Mouse (Mus musculus): ENCODE measurements around the gene Cxcl14. TPM values are rescaled to one million over a fixed set of nuclear protein-coding genes. Genes with fewer than 3 reads are reported as not detected.

Cxcl14 gene
- total RNA-seq (2015), result 0.14 and 0.78 TPM in 2 replicates
- total RNA-seq (2017), result 0.11 and 0.28 TPM in 2 replicates

DNA sequence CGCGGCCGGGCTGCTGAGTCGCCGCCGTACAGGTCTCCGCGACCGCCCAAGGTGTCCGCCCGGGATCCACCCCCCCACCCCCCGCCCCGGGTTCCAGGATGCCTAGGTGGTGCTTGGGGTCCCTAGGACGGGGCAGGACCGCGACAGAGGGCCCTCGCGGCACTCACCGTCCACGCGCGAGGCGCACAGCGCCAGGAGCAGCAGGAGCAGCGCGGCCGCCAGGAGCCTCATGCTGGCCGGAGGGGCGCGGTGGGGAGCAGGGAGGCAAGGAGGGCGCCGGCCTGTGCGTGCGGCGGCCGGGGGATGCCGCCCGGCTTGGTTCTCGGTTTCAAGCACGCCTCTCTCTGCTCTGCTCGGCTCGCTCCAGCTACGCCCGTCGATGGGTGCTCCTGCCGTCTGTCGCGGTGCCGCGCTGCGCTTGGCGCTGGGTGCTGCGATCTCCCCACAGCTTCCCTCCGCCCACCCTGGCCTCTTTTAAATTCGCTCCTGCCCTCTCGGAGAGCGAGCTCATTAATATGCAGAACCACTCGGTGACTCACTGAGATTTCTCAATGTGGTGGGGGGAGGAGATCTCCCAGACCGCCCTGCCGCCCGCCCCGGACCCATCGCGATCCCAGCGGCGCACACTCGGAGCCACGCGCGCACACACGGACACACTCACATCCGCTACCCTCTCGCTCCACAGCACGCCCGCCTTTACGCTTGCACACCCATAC is at the start of gene Cxcl14:
TSS of gene Cxcl14 (minus strand) at position 609 of the 716 bp plus-strand sequence.
- no peak for ATAC-seq (ENCODE audit: poor library complexity, severe bottlenecking)

DNA sequence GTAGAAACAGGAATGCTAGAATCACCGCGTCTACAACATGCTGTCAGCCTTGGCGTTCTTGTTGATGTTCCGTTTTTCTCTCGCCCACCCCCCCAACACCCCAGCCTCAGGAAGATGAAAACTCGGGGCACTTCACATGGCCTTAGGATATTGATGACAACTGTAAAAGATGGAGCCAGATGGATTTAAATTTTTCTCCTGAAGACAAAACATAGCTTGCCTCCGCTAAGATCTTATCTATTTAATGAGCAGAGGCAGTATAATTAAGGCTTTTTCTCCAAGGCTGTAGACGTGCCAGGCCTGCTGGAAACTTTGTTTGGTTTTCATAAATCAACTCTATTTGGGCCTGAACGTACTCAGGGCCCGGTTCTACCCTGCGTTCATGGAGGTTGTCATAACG is 48.0 kb upstream of the Cxcl14 start:
- ATAC-seq (ENCODE audit: poor library complexity, severe bottlenecking), result no peak

DNA sequence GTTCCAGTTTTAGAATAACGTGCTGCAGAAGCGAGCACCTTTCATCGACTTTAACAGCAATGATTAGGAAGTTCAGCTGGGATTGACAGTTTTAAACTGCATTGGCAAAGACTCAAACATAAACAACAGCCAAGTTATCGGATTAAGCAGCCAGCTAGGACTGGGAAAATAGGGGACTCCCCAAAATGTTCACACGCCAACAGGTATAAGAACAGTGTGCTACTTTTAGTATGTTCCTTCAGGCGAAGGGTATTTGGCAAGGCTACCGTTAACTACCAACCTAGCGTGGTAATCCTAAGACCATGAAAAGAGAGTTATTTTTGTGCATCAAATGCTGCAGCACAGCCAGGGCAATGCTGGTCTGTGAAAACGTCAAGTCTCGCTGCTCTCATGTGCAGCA is 46.1 kb upstream of the Cxcl14 start:
- no peak for ATAC-seq (ENCODE audit: poor library complexity, severe bottlenecking)

DNA sequence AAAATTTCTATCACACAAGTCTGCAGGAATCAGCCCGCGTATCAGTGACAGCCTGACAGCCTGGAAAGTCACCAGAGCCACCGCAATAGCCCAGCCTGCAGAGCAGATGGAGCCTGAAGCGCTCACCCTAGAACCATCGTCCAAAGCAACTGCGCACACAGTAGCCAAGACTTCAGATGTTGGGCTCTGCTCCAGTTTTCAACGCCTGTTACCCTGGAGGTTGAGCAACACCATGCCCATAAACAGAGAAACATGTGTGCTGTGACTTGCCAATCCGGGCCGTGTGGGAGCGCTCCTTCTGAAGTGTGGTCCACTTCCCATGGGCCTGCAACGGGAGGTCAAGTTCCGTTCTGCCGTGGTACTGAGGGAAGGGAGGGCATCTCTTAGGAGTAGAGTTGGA is 44.2 kb upstream of the Cxcl14 start:
- ATAC-seq (ENCODE audit: poor library complexity, severe bottlenecking), result no peak

DNA sequence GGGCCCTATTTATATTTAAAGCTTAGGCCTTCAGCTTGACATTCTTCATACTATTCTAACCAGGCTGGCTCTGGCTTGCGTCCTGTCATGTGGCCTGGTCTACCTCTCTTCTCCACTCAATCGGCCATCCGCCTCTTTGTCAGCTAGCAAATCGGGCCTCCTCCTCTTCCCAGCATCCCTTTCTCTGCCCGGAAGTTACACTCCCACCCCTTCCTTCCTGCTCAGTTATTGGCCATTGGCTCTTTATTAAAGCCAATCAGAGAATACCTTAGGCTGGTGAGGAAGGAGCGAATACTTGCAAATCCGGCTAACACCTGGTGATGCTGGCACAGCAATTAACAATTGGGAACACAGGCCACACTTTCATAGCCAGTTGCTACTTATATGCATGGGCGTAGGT is 43.5 kb upstream of the Cxcl14 start:
- no peak for ATAC-seq (ENCODE audit: poor library complexity, severe bottlenecking)

DNA sequence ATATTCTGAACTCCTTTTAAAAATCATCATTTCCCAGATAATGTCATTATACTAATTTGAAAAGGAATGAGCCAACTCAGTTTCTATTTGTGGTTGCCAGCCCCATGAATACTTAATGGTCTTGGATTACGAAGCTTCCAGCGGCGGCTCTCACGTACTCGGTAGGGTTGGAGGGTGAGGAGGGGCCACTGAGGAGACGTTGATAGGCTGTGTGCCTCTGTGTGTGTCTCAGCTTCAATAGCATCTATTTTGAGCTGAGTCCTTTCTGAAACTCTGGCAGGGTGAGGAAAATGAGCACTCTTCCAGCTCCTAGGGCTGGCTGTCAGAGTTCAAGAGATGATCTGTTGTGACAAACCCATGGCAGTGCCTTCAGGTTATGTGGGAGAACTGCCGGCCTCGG is 40.6 kb upstream of the Cxcl14 start:
- no peak for ATAC-seq (ENCODE audit: poor library complexity, severe bottlenecking)

DNA sequence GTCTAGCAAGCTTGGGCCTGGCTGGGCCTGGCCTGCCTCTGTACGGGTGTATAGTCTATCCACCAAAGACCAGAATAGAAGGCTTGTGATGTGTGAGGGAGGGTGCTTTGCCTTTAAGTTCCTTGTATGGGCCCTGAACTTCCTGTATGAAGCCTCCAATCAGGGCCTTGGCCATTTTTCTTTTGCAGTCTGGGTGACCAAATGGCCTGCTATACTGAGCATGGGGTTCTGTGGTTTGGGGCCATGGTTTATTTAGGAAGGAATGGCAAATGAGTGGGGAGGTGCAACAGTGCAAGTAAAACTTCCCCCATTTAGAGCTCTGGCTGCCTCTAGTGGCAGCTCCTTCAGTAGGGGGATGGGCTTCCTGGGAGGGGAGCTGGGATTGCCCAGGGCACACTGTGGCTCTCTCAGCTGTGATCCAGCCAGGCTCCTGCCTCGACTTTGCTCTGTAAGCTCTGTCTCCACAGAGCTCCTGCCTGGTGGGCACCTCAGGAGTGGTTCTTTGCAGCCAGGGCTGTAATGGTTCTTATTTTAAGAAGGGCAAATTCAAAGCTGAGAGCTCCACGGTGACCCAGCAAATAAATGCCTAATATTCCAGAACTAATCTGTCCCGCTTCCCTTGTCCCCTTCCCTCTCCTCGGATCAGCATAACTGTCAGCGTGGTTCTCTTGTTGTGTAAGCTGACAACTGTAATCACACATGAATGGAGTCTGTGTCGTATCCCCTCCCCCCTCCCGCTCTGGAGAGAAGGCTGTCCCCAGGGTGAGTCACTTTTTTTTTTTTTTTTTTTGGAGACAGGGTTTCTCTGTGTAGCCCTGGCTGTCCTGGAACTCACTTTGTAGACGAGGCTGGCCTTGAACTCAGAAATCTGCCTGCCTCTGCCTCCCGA is 38.7 kb upstream of the Cxcl14 start:
- no peak for ATAC-seq (ENCODE audit: poor library complexity, severe bottlenecking)

DNA sequence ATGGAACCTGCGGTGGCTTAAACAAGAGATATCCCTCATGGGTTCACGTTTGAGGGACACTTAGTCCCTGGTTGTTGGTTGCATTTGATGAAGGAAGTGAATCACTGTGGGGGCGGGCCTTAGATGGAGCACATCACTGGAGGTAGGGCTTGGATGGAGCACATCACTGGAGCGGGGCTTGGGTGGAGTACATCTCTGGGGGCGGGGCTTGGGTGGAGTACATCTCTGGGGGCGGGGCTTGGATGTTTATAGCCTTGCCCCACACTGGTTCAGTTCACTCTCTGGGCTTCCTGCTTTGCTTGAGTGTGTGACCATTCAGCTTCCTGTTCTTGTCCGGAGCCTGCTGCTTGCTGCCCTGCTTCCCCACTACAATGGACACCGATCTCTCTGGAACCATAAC is 37.9 kb upstream of the Cxcl14 start:
- no peak for ATAC-seq (ENCODE audit: poor library complexity, severe bottlenecking)

DNA sequence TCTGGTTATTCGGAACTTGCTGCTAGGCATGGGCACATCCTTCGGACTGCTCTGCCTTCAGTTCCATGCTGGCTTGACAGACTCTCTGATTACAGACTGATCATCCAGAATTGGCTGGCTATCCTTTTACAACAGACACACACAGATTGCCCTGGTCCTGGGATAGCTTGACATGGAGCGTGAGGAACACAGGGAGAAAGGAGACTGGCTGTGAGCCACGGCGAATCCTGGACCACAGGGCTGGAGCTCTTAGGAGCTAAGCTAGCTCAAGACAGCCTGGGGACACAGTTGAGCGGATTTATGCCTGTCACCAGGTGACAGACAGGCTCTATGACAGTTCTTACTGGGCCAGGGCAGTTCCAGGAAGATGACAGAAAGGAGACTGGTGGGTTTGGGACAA is 36.0 kb upstream of the Cxcl14 start:
- no peak for ATAC-seq (ENCODE audit: poor library complexity, severe bottlenecking)

DNA sequence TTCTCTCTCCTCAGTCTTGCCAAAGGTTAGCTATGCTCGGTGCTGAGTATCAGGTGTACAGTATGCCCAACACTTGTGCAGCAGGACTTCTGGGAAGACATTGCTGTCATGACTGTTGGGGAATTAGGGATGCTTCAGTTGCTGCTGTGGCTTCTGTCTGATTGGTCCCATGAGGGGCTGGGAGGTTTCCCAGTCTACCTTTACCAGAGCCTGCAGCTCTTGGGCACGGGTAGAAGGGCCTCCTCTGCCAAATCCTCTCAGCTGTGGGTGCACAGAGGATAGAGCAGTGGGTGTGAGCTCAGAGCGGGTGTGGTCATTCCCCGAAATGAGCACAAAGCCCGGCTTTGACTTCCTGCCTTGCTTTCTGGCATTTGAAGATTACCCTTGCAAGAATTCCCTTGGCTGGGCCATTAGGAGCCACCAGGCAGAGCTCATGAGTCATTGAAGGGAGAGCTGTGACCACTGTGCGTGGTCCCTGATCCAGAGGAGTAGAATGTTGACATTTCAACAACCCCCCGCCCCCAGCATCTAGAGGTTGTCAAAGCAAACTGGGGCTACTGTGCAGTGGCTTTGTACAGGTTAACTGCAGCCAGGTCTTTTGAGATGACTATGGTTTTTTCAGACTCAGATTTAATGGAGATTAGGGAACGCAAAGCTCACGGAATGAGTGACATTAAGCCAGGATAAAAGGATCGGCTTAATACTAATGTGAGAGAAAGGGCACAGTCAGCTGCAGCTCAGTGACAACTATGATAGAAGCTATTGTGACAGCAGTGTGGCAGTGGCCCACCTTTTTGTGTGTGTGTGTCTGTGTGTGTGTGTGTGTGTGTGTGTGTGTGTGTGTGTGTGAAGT is 34.5 kb upstream of the Cxcl14 start:
- ATAC-seq (ENCODE audit: poor library complexity, severe bottlenecking), result no peak

DNA sequence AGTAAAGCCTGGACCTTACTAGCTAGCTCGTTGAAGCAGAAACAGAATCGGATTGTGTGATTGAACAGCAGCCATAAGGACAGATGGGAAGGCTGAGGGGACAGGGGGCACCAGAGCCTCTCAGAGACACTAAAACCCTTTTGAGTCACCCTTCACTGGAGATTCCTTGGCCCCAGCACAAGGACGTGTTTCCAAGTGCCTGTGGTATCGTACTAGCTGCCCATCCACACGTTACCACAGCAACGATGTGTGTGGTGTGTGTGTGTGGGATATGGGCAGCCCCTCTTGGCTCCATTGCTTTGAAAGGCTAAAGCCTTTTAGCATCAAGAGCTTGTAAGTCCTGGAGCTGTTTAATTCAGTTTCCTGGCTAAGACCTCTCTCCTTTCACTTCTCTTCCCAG is 33.4 kb upstream of the Cxcl14 start:
- ATAC-seq (ENCODE audit: poor library complexity, severe bottlenecking), result no peak

DNA sequence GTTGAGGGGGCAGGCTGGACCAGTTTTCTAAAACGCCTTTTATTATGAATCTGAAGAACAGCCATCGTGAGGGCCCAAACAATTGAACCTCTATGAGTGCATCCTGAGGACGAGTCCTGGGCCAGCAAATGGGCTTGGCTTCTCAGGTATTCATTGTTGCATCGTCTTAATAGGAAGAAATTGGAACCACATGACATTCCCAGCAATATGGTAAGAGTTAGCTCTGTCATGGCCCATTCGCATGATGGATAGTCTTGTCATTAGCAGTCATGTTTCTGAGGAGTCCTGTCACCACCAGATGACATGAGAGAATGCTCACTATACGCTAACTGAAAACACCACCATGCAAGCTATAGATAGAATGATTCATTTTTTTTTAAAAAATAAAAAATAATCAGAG is 32.8 kb upstream of the Cxcl14 start:
- no peak for ATAC-seq (ENCODE audit: poor library complexity, severe bottlenecking)

DNA sequence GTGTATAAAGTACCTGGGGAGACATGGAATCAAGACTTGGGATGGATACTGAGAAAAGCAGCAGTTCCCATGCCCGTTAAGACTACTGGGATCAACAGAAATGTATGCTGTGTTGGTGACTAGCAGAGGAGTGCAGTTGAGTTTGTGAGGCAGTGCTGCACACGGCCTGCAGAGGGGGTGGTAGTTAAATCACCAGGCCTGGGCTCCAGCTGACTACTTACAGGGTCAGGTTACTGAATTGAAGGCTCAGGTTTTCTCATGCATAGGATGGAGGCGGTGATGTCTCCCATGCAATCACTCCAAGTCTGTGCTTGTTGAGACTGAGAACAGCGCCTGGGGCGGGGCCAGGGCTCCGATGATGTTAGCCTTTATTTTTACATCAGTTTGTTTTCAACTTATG is 31.4 kb upstream of the Cxcl14 start:
- no peak for ATAC-seq (ENCODE audit: poor library complexity, severe bottlenecking)

DNA sequence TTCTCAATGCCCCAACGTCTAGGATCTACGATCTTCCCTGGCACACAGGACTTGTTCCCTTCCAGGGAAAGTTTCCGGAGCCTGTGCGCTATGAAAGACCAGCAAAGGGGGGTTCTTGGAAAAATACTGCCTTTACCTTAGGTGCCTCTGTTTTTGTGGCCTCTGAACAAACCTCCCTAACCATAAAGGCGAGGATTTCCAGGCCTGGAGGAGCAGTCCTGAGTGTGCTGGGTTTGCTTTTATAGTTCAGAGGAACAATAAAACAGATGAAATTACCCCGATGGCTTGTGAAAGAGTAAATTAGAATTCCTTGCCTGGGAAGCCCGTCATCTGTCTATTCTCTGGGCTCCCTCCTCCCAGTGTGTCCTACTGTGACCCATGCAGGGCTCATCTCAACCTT is 25.3 kb upstream of the Cxcl14 start:
- ATAC-seq (ENCODE audit: poor library complexity, severe bottlenecking), result no peak

DNA sequence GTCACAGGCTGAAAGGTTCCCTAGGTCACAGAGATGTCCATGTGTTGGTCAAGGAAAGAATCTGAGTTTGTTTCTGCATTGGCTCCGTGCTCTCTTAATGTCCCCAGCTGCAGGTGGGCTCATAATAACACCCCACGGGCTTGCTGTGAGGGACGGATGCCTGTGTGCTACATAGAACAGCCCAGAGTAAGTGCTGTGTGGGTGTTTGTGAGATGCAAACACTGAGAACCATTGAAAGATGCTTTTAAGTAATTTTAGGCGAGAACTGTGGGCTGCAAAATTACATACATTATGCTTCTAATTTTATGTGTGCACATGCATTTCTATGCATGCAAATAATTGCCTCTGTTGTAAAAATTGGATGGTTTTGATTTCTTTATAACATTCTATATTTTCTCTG is 20.6 kb upstream of the Cxcl14 start:
- no peak for ATAC-seq (ENCODE audit: poor library complexity, severe bottlenecking)

DNA sequence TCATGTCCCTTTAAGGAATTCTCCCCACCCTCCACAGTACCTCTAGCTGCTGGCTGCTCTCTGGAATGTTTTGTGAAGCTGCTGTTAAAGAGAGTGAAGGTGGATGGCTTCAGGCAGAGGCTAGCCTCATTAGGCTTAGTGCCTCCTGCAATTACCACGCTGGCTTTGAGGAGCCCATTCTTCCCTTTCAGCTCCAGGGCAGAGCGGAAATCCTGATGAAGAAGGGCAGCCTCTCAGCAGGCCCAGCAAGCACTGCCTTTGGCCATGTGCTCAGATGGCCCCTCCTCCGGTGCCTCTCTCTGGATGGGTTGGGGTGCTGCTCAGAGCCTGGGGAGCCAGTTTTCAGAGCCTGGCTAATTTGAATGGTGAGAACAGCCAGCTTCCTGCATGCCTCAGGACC is 18.9 kb upstream of the Cxcl14 start:
- ATAC-seq (ENCODE audit: poor library complexity, severe bottlenecking), result no peak

DNA sequence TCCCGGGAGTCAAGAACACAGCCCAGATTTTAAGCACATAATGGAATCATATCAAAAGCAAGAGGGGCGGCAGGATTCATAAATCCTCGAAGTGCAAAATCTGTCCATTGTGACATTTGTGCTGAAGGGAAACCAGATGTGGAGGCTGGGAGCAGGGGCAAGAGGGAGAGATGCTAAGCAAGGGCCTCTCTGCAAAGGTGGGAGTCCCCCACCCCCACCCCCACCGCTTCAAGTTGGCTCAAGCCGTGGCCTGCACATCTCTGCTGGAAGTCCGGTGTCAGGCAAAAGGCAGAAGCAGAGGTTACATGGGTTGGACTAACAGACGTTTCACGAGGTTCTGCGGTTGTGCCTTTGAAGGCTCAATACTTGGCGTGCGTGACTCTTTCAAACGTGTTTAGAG is 8.7 kb upstream of the Cxcl14 start:
- no peak for ATAC-seq (ENCODE audit: poor library complexity, severe bottlenecking)

DNA sequence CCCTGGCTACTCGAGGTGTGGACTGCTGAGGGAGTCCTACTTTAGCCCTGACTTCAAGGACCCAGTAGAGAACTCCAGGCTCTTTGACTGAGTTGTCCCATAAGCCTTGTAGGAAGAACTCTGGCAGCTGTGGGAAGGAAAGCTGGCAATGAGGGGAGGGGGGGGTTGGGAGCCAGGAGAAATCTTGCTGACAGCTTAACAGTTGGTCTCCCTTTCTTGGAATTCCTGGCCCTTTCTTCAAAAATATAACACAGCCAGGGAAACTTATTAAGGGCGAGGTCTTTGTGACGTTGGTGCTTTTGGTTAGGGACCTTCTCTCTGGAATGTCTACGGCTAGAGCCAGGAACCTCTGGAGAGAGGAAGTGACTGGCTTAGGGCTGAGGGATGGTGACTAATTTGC is 8.1 kb upstream of the Cxcl14 start:
- no peak for ATAC-seq (ENCODE audit: poor library complexity, severe bottlenecking)

DNA sequence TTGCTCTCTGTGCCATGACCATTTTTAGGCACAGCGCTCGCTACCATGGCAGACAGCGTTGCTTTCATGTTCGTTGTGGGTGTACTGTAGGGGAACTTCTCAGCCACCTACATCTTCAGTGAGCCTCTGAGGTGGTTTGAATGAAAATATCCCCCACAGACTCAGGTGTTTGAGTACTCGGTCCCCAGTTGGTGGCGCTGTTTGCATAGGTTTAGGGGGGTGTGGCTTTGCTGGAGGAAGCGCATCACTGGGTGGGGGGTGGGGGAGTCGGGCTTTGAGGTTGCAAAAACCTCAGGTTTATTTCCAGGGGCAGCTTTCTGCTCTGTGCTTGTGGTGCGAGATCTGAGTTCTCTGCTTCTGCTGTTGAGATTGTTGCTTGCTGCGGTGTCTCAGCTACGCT is 3.0 kb upstream of the Cxcl14 start:
- no peak for ATAC-seq (ENCODE audit: poor library complexity, severe bottlenecking)

DNA sequence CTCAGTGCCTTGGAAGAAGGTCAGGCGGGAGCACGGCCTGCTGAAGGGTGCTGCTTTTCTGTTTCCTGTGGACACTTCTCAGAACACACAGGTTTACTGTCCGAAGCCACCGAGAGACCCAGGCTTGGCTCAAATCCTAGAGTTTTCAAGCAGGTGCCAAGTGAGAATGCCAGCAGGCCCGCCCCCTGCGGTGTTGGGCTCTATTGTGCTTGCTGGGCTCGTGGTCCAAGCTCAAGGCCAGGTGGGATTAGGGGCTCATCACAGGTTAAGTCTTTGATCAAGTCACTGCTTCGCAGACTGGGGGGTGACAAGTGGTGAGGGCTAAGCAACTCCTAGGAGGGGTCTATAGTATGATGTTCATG is 289 bp upstream of the Cxcl14 start:
- no peak for ATAC-seq (ENCODE audit: poor library complexity, severe bottlenecking)

DNA sequence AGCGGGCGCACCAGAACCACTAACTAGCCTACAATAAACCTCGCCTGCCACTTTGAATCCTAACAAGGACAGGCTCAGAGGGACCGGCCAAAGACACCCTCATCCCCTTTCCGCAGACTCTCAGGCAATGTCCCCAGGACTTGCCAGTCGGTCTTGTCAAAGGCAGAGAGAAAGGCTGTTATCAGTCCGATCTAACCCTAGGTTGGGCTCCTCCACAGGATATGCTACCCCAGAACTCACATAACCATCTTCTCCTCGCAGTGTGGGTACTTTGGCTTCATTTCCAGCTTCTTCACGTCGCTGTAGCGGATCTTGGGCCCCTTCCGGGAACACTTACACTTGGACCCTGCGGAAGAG is 787 bp downstream of the Cxcl14 start:
- ATAC-seq (ENCODE audit: poor library complexity, severe bottlenecking), result no peak

DNA sequence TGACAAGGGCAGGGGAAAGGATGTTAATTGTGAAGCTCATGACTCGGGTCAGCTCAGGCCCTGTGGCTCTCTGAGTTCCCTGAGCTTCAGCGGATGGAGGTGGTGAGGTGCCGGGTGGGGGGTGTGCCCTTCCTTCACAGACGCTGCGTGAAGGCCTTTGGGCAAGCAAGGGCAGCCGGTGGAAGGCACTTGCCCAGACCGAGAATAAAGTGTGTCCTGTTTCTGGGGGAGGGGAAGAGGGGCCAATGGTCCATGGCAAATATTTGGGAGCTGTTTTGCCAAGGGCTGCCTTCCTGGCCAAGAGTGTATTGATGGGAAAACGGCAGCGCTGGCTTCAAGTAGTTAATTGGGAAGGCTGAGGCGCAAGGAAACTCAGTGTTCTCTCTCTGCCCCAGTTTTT is 1.4 kb downstream of the Cxcl14 start:
- ATAC-seq (ENCODE audit: poor library complexity, severe bottlenecking), result no peak
